Mouse (Mus musculus) heart, postnatal 0 days (tissue): Measurements from ENCODE around the gene Plscr3. TPM values are rescaled to one million over a fixed set of nuclear protein-coding genes. Genes with fewer than 3 reads are reported as not detected.

ENCODE experiments used
- ATAC-seq: fragments of 200-750 bp; cut with Nextera tagmentation; 2 replicates; pipeline ENCODE4 v1.8.0; 2017; ENCODE audit warnings: low read depth, moderate number of reproducible peaks, moderate library complexity; ENCODE audit not compliant: insufficient read depth
- DNase-seq: peaks from one replicate; pipeline ENCODE4 v3.0.0-alpha.2; 2016; ENCODE audit warnings: low spot score
- H3K27ac ChIP-seq: fragments of 300-500 bp; sonication (generic); 2 replicates; pipeline ENCODE4 v1.5.1; 2014; ENCODE audit warnings: low read depth, mild to moderate bottlenecking
- H3K27me3 ChIP-seq: fragments of 300-500 bp; sonication (generic); 2 replicates; pipeline ENCODE4 v1.6.1; 2014; ENCODE audit warnings: low read length, mixed read lengths; ENCODE audit not compliant: control insufficient read depth, insufficient read depth
- H3K36me3 ChIP-seq: fragments of 300-500 bp; sonication (generic); replicated peaks from 2 replicates; pipeline ENCODE4 v1.6.1; 2014; ENCODE audit warnings: low read length, mixed read lengths; ENCODE audit not compliant: control insufficient read depth, insufficient read depth
- H3K4me1 ChIP-seq: fragments of 300-500 bp; sonication (generic); 2 replicates; pipeline ENCODE4 v1.6.1; 2014; ENCODE audit warnings: antibody characterized with exemption; ENCODE audit not compliant: control insufficient read depth, insufficient read depth
- H3K4me2 ChIP-seq: fragments of 300-500 bp; sonication (generic); 2 replicates; pipeline ENCODE4 v1.6.1; 2014; ENCODE audit warnings: low read depth, mild to moderate bottlenecking, low read length, moderate library complexity
- H3K4me3 ChIP-seq: fragments of 300-500 bp; sonication (generic); 2 replicates; pipeline ENCODE4 v1.5.1; 2014; ENCODE audit warnings: low read depth, low read length
- H3K9ac ChIP-seq: fragments of 300-500 bp; sonication (generic); replicated peaks from 2 replicates; pipeline ENCODE4 v1.6.1; 2014; ENCODE audit warnings: low read depth, low read length, mixed read lengths
- H3K9me3 ChIP-seq: fragments of 300-500 bp; sonication (generic); replicated peaks from 2 replicates; pipeline ENCODE4 v1.6.1; 2016; ENCODE audit warnings: low read length; ENCODE audit not compliant: control insufficient read depth
- CTCF ChIP-seq: IDR thresholded peaks from 2 replicates; pipeline ENCODE4 v1.5.1; 2016; ENCODE audit warnings: antibody characterized with exemption, control low read depth, low read depth
- EP300 ChIP-seq: IDR thresholded peaks from 2 replicates; pipeline ENCODE4 v1.6.1; 2016; ENCODE audit warnings: antibody characterized with exemption, low read depth
- WGBS: fragments of 180-500 bp; shearing (Covaris S2); extraction: QIAGEN DNeasy Blood & Tissue Kit; methylation state at CpG from one replicate; pipeline ENCODE4 v1.1.7; 2014; 5-methylcytosine and 5-hydroxymethylcytosine counted together
- polyA plus RNA-seq: library from polyadenylated mRNA; unstranded; fragments of >200 nt; fragmentation: Nextera tagmentation; extraction: Ambion mirVana; gene quantifications from 2 replicates; pipeline ENCODE4 v1.2.1, GENCODE M21; 2015
- total RNA-seq: library from RNA; depleted of rRNA; stranded (reverse); fragments of >200 nt; gene quantifications from 2 replicates; pipeline ENCODE4 v1.2.3, GENCODE M21; 2014; ENCODE audit warnings: low replicate concordance

The Plscr3 gene
- total and polyA plus RNA-seq, 2 experiments from 2014 or later = 50.9 to 62.3 TPM

GRCm38 (mm10) chr11:69804972-69805909, 40.9 kb upstream of the Plscr3 start, which contains the start of gene Tmem102:
TSS of gene Tmem102 (minus strand) at chr11:69805624.
- Histone ChIP-seq H3K4me2 (peak within 1 kb of the TSS; percentile 84), H3K9me3 (no peaks in the 10 kb centered on the region), H3K4me1 (peaks cover 33% of the 10 kb centered on the region), H3K9ac (no peak within 1 kb of the TSS), H3K4me3 (peak within 1 kb of the TSS; percentile 57), H3K36me3 (no peaks in the 10 kb centered on the region), H3K27me3 (peaks cover 24% of the 10 kb centered on the region), H3K27ac (no peak within 1 kb of the TSS)
- no peak for TF ChIP-seq CTCF
- TF ChIP-seq EP300 = no peak
- ATAC-seq = no peak
- no peak for DNase-seq
- 22% methylated on average over 29 of the region's 29 CpGs for WGBS

- Histone ChIP-seq H3K4me3 (no peak overlapping the region), H3K36me3 (no peaks in the 10 kb centered on the region), H3K9me3 (no peaks in the 10 kb centered on the region), H3K4me1 (peaks cover 21% of the 10 kb centered on the region), H3K27me3 (peaks cover 22% of the 10 kb centered on the region), H3K9ac (no peak overlapping the region), H3K4me2 (no peak overlapping the region), H3K27ac (no peak overlapping the region)
- TF ChIP-seq CTCF (0 out of 2 replicates have a peak, but pooled peaks have one; percentile 13), EP300 (no peak)
- ATAC-seq = no peak
- 81% methylated on average over 4 of the region's 4 CpGs for WGBS
- DNase-seq = no peak
Measured at GRCm38 (mm10) chr11:69806378-69806777, 39.8 kb upstream of the Plscr3 start.

GRCm38 (mm10) chr11:69807641-69808040, 38.5 kb upstream of the Plscr3 start:
- DNase-seq (no peak), ATAC-seq (no peak)
- Histone ChIP-seq H3K27me3 (peaks cover 10% of the 10 kb centered on the region; the same call in 1 of the 2 replicates), H3K9ac (no peak overlapping the region), H3K4me2 (no peak overlapping the region), H3K27ac (no peak overlapping the region), H3K4me1 (peaks cover 11% of the 10 kb centered on the region), H3K9me3 (no peaks in the 10 kb centered on the region), H3K36me3 (no peaks in the 10 kb centered on the region), H3K4me3 (no peak overlapping the region)
- TF ChIP-seq CTCF = no peak
- TF ChIP-seq EP300 = no peak
- 66% methylated on average over 2 of the region's 2 CpGs for WGBS

GRCm38 (mm10) chr11:69810280-69810679, 35.9 kb upstream of the Plscr3 start:
- no peak overlapping the region for H3K4me2 ChIP-seq
- ATAC-seq (no peak), DNase-seq (no peak)
- H3K4me1 ChIP-seq = no peaks in the 10 kb centered on the region
- TF ChIP-seq EP300 = no peak
- TF ChIP-seq CTCF = no peak
- H3K27me3 ChIP-seq = 0 out of 2 replicates have a peak, but pooled peaks cover 2% of the 10 kb centered on the region
- H3K27ac ChIP-seq = no peak overlapping the region
- no peak overlapping the region for H3K4me3 ChIP-seq
- no peak overlapping the region for H3K9ac ChIP-seq
- no peaks in the 10 kb centered on the region for H3K9me3 ChIP-seq
- no peaks in the 10 kb centered on the region for H3K36me3 ChIP-seq

- no peak for DNase-seq
- H3K27me3 ChIP-seq = no peaks in the 10 kb centered on the region
- no peaks in the 10 kb centered on the region for H3K4me1 ChIP-seq
- H3K4me3 ChIP-seq = no peak within 1 kb of the TSS
- H3K9me3 ChIP-seq = no peaks in the 10 kb centered on the region
- no peak within 1 kb of the TSS for H3K4me2 ChIP-seq
- TF ChIP-seq EP300 (no peak), CTCF (no peak)
- 44% methylated on average over 10 of the region's 10 CpGs for WGBS
- H3K27ac ChIP-seq = no peak within 1 kb of the TSS
- H3K36me3 ChIP-seq = no peaks in the 10 kb centered on the region
- no peak within 1 kb of the TSS for H3K9ac ChIP-seq
- no peak for ATAC-seq
Measured at GRCm38 (mm10) chr11:69815155-69815554, 31.0 kb upstream of the Plscr3 start, which contains the start of gene Gm39566. TSS of gene Gm39566 (minus strand) at chr11:69815298.
